Mouse (Mus musculus): ENCODE measurements around the gene Jund. TPM values are rescaled to one million over a fixed set of nuclear protein-coding genes. Genes with fewer than 3 reads are reported as not detected.

The Jund gene
- polyA plus RNA-seq, 1 experiment = 111 TPM

GRCm38 (mm10) chr8:70658897-70659603, 39.7 kb upstream of the Jund start:
- TF ChIP-seq POLR2A (IDR thresholded peaks at IDR 0.05; ENCODE audit: borderline replicate concordance, low read depth, low read length) (no peak), CTCF (IDR thresholded peaks at IDR 0.05; ENCODE audit: low read depth, low read length) (no peak)

GRCm38 (mm10) chr8:70659604-70660272, 39.0 kb upstream of the Jund start:
- H3K4me1 ChIP-seq (ENCODE audit: control insufficient read depth, insufficient read depth, low read length) = peaks cover 24% of the 10 kb centered on the region
- TF ChIP-seq CTCF (IDR thresholded peaks at IDR 0.05; ENCODE audit: low read depth, low read length) (no peak), POLR2A (IDR thresholded peaks at IDR 0.05; ENCODE audit: borderline replicate concordance, low read depth, low read length) (no peak)
- H3K27ac ChIP-seq (ENCODE audit: insufficient read depth, low read depth, low read length) = peak overlapping the region; percentile 53
- H3K4me3 ChIP-seq (ENCODE audit: insufficient read depth, low read length) = peak overlapping the region; percentile 94

More at GRCm38 (mm10) chr8:70658897-70659603, 39.7 kb upstream of the Jund start:
- Histone ChIP-seq H3K4me1 (ENCODE audit: control insufficient read depth, insufficient read depth, low read length) (peaks cover 31% of the 10 kb centered on the region), H3K4me3 (ENCODE audit: insufficient read depth, low read length) (peak overlapping the region; percentile 94), H3K27ac (ENCODE audit: insufficient read depth, low read depth, low read length) (peak overlapping the region; percentile 53)

GRCm38 (mm10) chr8:70660273-70660725, 38.5 kb upstream of the Jund start, which contains the start of gene Pgpep1:
Gene Pgpep1, minus strand, starts transcription at chr8:70660388.
- no peak for TF ChIP-seq CTCF (IDR thresholded peaks at IDR 0.05; ENCODE audit: low read depth, low read length)
- no peak for TF ChIP-seq POLR2A (IDR thresholded peaks at IDR 0.05; ENCODE audit: borderline replicate concordance, low read depth, low read length)
- Histone ChIP-seq H3K4me3 (ENCODE audit: insufficient read depth, low read length) (peak within 1 kb of the TSS; percentile 94), H3K27ac (ENCODE audit: insufficient read depth, low read depth, low read length) (peak within 1 kb of the TSS; percentile 53), H3K4me1 (ENCODE audit: control insufficient read depth, insufficient read depth, low read length) (peaks cover 20% of the 10 kb centered on the region)

- TF ChIP-seq POLR2A (IDR thresholded peaks at IDR 0.05; ENCODE audit: borderline replicate concordance, low read depth, low read length) (no peak), CTCF (IDR thresholded peaks at IDR 0.05; ENCODE audit: low read depth, low read length) (no peak)
- Histone ChIP-seq H3K27ac (ENCODE audit: insufficient read depth, low read depth, low read length) (no peak overlapping the region), H3K4me1 (ENCODE audit: control insufficient read depth, insufficient read depth, low read length) (peaks cover 8% of the 10 kb centered on the region), H3K4me3 (ENCODE audit: insufficient read depth, low read length) (no peak overlapping the region)
These were observed 35.1 kb upstream of the Jund start for GRCm38 (mm10) chr8:70663691-70664090.

GRCm38 (mm10) chr8:70664631-70665030, 34.1 kb upstream of the Jund start:
- TF ChIP-seq CTCF (IDR thresholded peaks at IDR 0.05; ENCODE audit: low read depth, low read length) (no peak), POLR2A (IDR thresholded peaks at IDR 0.05; ENCODE audit: borderline replicate concordance, low read depth, low read length) (no peak)
- no peak overlapping the region for H3K27ac ChIP-seq (ENCODE audit: insufficient read depth, low read depth, low read length)
- H3K4me3 ChIP-seq (ENCODE audit: insufficient read depth, low read length) = no peak overlapping the region
- peaks cover 8% of the 10 kb centered on the region for H3K4me1 ChIP-seq (ENCODE audit: control insufficient read depth, insufficient read depth, low read length)

- TF ChIP-seq CTCF (IDR thresholded peaks at IDR 0.05; ENCODE audit: low read depth, low read length) (no peak), POLR2A (IDR thresholded peaks at IDR 0.05; ENCODE audit: borderline replicate concordance, low read depth, low read length) (no peak)
These were observed 33.1 kb upstream of the Jund start for GRCm38 (mm10) chr8:70665599-70665998.

GRCm38 (mm10) chr8:70667071-70667470, 31.7 kb upstream of the Jund start:
- Histone ChIP-seq H3K4me1 (ENCODE audit: control insufficient read depth, insufficient read depth, low read length) (peaks cover 2% of the 10 kb centered on the region), H3K4me3 (ENCODE audit: insufficient read depth, low read length) (no peak overlapping the region), H3K27ac (ENCODE audit: insufficient read depth, low read depth, low read length) (no peak overlapping the region)
- TF ChIP-seq CTCF (IDR thresholded peaks at IDR 0.05; ENCODE audit: low read depth, low read length) = no peak
- TF ChIP-seq POLR2A (IDR thresholded peaks at IDR 0.05; ENCODE audit: borderline replicate concordance, low read depth, low read length) = no peak

More at GRCm38 (mm10) chr8:70665599-70665998, 33.1 kb upstream of the Jund start:
- H3K27ac ChIP-seq (ENCODE audit: insufficient read depth, low read depth, low read length) = no peak overlapping the region
- H3K4me3 ChIP-seq (ENCODE audit: insufficient read depth, low read length) = no peak overlapping the region
- peaks cover under 1% of the 10 kb centered on the region for H3K4me1 ChIP-seq (ENCODE audit: control insufficient read depth, insufficient read depth, low read length)

- H3K4me1 ChIP-seq (ENCODE audit: control insufficient read depth, insufficient read depth, low read length) = peaks cover 27% of the 10 kb centered on the region
- TF ChIP-seq POLR2A (IDR thresholded peaks at IDR 0.05; ENCODE audit: borderline replicate concordance, low read depth, low read length) (no peak), CTCF (IDR thresholded peaks at IDR 0.05; ENCODE audit: low read depth, low read length) (no peak)
- H3K27ac ChIP-seq (ENCODE audit: insufficient read depth, low read depth, low read length) = no peak overlapping the region
- no peak overlapping the region for H3K4me3 ChIP-seq (ENCODE audit: insufficient read depth, low read length)
These were observed 27.0 kb upstream of the Jund start for GRCm38 (mm10) chr8:70671615-70672324.

- Histone ChIP-seq H3K4me1 (ENCODE audit: control insufficient read depth, insufficient read depth, low read length) (peaks cover 27% of the 10 kb centered on the region), H3K4me3 (ENCODE audit: insufficient read depth, low read length) (peak overlapping the region; percentile 56), H3K27ac (ENCODE audit: insufficient read depth, low read depth, low read length) (peak overlapping the region; percentile 75)
- TF ChIP-seq POLR2A (IDR thresholded peaks at IDR 0.05; ENCODE audit: borderline replicate concordance, low read depth, low read length) (no peak), CTCF (IDR thresholded peaks at IDR 0.05; ENCODE audit: low read depth, low read length) (no peak)
These were observed 26.2 kb upstream of the Jund start for GRCm38 (mm10) chr8:70672325-70673078.

Data from bone marrow macrophage, adult 2 months (primary cell).